Mouse (Mus musculus) layer of hippocampus, adult 9-11 months (tissue): ENCODE measurements around the gene Paxx.
A peak's percentile ranks its signal among the peaks of the same experiment; 100 is the strongest.

ENCODE experiments used
- DNase-seq: peaks from one replicate; pipeline ENCODE4 v3.0.0; 2022

Gene Paxx

DNA sequence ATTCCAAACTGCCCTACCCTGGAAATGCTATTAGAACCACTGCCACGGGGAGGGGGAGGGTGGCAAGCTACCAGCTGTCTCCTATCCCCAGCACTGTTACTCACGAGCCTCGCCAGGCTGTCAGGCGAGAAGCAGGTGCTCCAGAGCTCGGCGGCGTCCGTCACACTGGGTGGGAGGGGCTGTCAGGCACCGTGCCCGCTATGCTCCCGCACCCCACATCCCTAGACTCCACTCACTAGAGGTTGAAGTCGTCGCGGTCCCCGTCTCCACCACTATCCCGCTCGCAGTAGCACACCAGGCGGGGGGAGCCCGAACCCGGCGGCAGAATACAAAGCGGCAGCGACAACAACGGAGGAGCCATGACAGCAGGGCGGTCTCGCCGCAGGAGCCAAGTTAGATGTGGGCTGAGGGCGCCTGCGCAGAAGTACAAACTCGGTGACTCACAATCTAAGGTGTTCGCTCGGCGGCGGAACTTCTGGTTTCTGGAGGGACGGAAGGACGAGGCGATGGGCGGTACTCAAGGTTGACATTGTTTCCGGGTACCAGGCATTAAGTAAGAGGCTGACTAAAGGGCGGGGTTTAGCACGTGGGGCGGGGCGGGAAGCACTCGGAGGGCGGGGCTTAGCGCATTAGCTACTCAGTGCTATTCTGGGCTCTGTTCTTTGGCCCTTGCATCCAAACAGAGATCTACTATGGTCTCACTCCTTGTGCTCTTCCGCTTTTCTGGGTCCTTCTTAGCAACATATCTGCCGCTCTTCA is at the start of gene Paxx:
TSS of gene Paxx (minus strand) at position 544 of the 759 bp plus-strand sequence.
- peak; percentile 96 for DNase-seq

DNA sequence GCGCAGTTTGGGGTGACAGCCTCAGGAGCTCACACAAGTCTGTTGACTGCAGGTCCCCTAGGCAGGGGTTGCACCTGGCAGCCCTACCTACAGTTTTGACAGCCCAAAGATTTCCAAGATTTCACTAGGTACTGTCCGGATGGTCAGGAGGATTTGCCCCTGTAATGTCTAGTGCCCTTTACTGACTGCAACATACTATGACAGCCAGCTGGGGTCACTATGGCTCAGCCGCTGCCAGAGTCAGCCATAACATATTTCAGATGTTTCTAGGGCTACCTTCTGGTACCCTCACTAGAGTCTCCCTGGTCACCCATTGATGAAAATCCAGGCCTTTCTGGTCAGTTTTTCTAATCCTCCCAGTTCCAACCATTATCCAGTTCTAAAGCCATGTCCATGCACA is 49.0 kb upstream of the Paxx start:
- DNase-seq: no peak

DNA sequence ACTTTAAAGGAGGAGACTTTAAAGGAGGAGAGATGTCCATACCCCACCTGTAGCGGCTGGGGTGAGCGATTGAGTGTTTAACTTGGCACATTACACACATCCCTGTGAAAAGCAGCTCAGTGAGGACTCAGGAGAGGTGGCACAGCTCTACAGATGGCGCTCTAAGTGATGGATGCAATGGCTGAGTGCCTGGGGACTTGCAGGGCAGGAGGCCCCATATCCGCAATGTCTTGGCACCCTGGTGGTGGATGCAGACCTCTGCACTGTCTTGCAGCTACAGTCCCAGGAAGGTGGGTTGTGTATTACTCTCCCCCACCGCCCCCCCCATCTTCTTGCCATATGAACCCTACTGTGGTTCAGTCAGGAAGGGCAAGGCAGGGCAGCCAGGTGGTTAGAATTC is 46.1 kb upstream of the Paxx start:
- DNase-seq: no peak

DNA sequence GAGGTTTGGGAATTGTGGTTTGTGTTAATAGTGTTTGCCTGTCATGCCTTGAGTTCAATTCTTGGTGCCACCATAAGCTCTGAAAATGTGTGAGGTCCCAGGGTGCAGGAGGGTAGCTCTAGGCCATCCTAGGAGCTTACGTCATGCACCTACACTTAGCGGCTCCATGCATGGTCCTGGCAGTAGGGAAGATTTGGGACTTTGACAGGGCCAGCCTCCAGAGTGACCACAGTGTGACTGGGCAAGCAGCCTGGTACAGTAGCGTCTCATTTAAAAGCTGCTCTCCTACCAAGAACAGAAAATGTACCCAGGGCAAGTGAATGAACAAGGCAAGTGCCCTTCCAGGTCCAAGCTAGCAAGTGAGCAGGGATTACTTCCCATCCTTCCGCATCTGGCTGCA is 45.0 kb upstream of the Paxx start:
- no peak for DNase-seq

DNA sequence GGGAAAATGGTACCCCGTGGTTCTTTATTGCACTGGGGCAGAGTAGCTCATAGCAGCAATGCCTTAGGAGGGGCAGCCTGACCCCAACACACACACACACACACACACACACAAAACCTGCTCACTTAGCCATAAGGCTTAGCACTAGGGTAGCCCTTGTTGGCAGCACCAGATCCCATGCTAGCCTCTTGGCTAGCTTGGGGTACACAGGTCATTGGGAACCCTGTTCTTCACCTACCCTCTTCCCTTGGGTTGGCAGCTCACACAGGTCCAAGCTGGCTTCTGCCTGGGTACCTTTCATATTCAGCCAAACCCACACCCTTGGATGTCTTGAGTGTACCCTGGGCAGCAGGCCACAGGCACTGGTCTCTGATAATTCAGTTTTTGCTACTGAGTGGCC is 44.1 kb upstream of the Paxx start:
- no peak for DNase-seq

DNA sequence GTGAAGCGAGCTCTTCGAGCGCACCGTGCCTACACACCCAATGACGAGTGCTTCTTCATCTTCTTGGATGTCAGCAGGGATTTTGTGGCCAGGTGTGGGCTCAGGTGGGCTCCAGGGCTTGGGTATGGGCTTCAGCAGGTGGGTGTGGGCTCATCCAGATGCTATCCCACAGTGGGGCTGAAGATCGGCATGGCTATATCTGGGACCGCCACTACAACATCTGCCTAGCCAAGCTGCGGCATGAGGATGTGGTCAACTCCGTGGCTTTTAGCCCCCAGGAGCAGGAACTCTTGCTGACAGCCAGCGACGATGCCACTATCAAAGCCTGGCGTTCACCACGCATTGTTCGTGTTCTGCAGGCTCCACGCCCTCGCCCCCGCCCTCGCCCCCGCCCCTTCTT is 43.6 kb upstream of the Paxx start:
- DNase-seq: no peak

DNA sequence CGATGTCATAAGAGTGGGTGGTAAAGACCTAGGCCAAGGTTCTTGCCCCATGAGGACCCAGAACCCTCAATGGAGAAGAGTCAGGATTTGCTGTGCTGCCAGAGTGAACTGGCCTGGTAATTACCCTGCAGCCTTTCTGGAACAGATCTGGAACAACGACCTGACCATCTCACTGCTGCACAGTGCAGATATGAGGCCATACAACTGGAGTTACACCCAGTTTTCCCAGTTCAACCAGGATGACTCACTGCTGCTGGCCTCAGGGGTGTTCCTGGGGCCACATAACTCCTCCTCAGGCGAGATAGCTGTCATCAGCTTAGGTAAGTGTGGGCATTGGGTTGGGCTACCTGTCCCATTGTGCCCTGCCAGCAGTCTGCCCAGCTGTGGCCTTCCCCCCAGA is 41.8 kb upstream of the Paxx start:
- DNase-seq: no peak

DNA sequence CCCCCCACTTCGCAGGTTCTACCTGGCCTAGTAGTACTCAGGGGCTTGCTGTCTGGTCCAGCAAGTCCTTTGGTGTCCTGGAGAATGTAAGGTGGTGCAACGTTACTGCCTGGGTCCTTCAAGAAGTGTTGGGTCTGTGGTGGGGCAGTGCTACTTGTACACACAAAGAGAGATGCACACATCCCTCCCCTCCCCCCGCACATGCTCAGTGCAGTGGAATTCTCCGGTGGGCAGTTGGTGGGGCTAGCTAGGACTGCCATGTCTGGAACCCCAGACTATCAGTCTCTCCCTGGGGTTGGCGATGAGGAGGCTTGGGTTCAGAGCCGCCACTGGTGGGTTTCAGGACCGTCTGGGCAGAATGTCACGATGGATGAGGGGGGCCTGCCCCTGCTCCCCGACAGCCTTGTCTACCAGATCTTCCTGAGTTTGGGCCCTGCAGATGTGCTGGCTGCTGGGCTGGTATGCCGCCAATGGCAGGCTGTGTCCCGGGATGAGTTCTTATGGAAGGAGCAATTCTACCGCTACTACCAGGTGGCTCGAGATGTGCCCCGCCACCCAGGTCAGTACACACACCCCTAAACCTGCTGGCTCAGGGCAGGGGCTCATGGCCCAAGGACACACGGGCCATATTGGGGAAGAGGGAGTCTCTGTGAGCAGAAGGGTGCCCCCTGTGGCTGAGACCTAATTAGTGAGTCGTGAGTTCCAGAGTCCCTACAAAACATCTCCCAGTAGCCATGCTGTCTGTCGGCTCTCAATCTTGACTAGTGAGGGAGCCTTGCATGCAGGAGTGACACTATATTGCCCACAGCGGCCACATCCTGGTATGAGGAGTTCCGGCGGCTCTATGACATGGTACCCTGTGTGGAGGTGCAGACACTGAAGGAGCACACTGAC is 40.9 kb upstream of the Paxx start, which contains the start of gene C8g:
TSS of gene C8g (minus strand) at position 127 of the 894 bp plus-strand sequence.
- no peak for DNase-seq

DNA sequence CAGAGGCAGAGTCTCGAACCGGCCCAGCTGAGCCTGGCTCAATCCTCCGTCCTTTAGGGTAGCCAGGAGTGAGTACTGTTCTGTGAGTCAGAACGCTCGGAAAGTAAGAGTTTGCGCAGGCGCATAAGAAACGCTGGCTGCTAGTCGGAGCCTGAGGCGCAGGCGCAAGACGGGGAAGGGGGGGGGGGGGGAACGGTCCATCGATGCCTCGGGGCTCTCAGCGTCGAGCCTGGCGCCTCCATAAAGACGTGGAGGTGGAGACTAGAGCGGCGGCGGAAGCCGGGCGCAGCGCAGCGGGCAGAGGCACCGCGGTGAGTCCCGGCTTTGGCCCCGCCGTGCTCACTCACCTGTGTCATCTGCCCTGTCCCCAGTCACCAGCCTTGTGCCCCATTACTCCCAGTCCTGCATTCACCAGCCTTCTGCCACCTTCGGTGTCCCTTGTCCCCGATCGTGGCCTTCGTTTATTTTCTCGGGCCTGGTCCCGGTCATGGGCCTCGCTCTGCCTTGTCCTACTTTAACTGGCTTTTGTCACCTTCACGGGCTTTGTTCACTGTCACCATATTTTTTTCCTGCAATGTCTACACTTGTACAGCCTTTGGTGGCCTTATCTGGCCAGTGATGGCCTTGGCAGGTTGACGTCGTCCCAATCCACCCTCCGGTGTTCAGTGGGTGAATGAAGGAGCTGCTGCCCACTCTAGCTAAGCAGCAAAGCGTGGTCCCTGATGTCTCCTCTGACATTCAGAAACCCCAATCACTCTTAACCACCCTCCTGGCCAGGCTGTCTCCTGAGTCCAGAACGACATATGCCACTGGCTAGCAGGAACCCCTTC is 39.9 kb upstream of the Paxx start, which contains the start of gene Fbxw5:
TSS of gene Fbxw5 (plus strand) at position 175 of the 830 bp plus-strand sequence.
- DNase-seq: peak; percentile 88

DNA sequence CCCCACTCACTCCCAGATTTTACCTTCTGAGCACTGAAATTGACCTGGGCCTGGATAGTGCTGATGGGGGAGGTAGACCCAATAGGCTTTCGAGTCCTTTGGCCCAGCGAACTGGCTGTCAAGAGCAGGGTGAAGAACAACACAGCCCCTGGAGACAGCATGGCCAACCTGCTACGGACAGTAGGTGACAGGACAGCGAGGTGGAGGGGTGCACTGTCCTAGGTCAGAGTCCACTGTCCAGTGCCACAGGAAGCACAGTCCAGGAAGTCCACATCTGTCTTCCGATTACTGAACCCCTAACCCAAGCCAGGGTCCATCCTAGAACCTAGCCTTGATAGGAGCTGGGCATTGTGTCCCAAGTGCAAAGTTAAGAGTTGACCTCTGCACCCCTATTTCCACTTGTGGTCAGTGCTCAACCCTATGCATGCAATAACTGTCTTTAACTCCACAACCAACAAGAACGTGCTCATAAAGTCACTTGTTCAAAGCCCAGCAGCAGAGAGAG is 39.2 kb upstream of the Paxx start:
- no peak for DNase-seq

DNA sequence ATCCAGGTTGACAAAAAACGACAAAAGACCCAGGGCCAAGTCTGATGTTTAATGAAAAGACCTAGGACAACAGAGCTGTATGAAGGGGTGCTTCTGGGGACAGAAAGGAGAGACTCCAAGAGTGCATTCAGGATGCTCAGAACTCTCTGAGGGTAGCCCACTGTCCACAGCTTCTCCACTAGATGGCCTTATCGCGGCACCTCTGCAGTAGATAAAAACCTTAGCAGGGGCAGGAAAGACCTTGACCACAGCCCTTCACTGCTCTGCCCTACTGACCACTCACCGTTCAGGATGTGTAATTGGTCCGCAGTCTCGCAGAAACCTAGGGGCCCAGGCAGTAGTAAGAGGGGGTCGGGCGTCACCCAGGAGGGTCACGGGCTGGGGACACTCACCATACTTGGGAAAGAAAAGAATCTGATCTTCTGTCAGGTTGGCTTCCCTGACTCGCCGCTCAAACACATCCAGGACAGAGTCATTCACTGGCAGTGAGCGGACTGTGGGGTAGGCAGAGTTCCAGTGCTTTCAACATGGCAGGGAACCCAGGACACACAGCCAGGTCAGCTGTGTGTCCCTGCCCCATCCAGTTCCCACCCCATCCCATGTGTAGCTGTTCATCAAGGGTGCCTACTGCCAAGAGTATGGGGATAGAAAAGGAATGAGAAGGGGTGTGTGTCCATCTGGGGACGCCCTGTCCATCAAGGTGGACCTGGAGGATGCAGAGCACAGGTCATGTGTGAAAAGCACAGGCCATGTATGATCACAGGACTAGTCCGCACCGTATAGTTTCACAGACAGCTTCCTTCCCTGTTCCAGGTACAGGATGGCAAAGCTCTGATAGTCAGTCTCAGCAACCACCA is 38.0 kb upstream of the Paxx start:
- no peak for DNase-seq

DNA sequence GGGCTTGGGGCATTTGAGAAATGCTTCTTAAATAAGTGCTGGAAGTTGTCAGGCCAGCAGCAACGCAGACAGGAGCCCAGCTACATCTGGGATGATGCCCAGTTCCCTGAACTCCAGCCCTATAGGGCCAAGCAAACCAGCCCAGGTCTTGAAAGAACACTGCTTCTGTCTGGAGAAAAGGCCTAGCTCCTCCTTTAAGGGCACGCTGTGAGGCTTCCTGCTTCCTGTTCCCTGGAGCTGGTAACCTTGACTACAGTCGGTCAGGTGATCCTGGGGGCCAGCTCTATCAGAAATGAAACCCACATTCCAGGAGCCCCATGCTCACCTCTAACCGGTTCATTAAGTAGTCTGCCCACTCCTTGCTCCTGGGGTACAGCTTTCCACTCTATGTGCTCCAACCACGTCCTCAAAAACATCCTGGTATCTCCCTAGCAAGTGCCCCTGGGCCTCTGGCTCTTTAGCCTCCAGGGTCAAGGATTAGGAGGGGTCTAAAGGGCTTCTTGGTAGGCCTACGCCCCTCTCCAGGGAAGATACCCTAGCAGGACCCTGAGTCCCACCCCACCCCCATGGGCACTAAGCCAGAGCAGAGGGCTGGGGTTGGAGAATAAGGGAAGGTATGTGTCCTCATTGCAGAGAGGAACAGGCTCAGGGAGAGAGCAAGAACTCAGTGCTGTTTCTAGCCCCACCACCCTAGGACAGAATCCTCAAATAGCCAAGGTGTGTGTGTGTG is 37.1 kb upstream of the Paxx start:
- DNase-seq: no peak

DNA sequence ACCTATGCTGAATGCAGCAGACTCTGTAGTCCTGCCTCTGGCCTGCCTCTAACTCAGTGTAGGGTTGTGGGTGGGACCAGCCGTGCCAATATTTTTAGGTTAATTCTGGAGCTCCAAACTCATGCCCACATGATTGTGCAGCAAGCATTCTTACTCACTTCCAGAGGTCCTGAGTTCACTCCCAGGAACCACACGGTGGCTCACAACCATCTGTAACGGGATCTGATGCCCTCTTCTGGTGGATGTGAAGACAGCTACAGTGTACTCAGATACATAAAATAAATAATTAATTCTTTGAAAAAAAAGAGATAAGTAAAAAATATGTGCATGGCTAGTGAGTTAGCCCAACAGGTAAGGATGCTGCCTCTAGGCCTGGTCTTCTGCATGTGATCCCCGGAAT is 35.6 kb upstream of the Paxx start:
- peak; percentile 44 for DNase-seq

DNA sequence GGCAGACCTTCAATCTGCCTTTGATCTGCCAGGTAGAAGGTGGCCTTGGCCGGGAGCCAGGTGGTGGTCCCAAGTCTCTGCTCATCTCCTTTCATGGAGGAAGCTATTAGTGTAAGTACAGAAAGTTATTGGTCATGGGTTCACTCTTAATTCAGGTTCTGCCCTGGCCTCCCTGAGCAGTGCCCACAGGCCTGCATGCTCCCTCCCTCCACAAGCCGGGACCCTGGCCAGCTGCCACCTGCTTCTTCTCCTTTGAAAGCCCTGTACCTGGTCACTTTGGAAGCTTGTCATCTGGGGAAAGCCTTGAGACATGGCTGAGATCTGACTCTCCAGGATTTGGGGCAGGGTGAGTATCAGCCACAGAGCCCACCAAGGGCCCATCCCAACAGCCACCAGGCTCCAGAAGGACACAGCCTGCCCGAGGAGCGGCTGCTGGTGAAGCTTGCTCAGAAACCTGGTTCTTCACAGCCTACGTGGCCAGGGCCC is 32.6 kb upstream of the Paxx start, which contains the start of gene Lcn12:
TSS of gene Lcn12 (minus strand) at position 436 of the 486 bp plus-strand sequence.
- no peak for DNase-seq

DNA sequence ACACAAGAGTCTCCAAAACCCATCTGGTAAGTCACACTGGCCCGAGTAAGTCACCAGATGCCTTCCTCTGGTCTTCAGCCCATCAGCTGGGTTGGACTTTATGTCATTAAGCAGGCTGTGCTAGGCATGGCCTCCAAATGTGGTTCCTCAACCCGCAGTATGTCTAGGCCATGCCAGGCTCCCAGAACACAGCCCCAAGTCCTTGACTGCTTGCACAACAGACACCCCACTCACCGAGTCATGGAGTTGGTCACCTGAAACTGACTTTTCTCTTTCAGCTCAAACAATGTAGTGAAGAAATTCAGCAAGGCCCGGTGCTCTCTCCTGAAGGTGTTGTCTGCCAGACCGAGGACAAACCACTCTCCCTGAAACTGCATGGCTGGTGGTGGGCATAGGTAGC is 32.1 kb upstream of the Paxx start:
- DNase-seq: no peak

DNA sequence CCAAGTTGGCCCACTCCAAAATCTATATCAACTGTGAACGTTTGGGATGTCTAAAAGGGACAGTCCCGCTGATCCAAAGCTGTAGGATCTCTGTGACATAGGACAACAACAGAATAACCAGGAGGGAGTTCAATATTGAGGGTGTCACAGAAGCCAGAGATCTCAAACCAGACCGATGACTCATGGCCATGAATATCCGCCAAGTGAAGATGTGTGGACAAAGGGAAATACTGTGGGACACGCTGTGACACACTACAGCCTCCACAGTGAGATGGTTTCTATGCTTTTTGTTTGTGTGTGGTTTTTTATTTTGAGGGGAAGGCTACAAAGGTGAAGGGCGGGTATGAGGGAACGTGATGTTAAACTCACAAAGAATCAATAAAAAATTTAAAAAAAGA is 27.8 kb upstream of the Paxx start:
- no peak for DNase-seq

DNA sequence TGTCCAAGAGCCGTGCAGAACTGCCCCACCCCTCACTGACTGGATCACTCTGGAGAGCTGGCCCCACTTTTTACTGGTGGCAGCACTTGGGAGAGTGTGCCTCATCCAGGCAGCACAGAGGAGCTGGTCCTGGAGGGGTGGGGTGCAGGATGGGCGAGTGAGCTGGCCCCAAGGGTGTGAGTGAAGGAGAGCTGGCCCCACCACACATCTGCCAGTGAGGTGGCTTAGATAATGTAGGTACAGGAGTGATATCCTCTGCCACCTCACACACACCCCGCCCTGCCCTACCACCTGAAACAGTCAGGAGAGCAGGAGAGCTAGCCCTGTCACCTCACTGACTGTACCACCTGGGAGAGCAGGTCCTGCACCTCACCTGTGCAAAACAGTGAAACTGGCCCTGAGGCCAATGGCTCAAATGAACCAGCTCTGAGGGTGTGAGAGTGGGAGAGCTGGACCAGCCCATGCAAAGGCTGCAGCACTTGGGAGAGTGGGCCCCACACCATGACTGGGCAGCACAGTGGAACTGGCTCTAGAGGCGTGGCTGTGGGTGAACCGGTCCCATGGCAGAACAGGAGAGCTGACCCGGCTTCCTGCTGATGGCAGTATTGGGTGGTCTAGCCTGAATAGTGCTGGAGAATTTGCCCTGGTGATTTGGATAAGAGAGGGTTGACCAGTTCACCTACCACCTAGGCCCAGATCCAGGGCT is 27.2 kb upstream of the Paxx start:
- DNase-seq: no peak

DNA sequence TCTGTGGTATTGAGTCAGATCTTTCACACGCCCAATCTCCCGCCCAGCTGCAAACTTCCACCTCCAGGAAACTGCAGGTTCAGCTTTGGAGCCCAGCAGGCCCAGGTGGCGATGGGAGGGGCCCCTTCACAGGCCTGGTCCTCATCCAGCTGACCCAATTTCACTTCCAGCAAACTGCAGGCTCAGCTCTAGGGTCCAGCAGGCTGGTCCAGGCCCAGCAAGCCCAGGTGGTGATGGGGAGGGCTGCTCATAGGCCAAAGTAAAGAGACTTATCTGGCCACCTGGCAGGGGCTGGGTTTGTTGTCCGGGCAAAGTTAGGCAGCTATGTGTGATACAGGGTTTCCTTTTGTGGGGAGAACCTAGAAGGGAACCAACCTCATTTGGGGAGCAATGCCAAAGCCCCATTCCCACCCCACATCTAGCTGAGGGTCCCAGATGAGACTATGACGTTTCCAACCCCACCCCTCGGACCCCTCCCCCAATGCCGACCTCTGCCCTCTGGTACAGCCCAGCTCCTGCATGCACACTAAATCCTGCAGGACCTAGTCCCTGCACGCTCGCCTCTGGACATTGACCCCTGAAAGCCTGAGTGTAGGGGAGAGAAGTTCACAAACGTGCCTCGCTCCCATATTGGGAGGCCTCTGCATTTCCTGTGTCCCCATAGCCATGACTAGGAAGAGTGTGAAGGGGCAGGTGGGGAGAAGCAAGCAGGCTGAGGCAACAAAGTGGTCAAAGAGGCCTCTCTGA is 24.2 kb upstream of the Paxx start:
- DNase-seq: no peak

DNA sequence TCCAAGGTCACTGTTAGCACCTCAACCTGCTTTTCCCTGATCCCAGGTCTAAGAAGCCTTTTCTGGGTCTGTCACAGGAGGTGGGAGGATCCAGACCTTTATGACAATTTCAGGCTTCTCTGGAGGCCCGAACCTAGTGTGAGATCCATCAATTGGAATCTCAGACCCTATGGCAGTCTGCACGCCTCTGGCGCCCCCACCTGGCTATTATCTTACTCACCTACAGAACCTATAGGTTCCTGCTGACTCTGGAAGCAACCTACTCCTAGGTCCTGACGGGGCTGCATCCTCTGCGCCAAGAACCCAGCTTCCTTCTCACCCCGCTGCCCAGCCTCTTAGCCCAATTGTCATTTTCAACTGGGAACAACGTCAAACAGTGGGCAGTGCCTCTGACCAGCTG is 22.1 kb upstream of the Paxx start:
- no peak for DNase-seq

DNA sequence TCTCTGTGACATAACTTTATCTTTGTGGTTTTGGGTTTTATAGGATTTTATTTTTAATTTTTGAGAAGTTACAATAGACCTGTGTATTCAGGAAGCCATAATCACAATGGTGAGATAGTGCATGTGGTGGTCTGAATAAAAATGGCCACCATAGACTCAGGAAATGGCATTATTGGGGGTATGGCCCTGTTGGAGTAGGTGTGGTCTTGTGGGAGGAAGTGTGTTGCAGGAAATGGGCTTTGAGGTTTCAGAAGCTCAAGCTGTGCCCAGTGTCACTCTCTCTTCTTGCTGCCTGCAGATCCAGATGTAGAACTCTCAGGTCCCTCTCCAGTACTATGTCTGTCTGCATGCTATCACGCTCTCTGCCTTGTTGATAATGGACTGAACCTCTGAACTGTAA is 19.6 kb upstream of the Paxx start:
- no peak for DNase-seq
